Mouse (Mus musculus) limb, embryonic 11.5 days (tissue): ENCODE data around the gene Dixdc1. TPM values are rescaled to one million over a fixed set of nuclear protein-coding genes. Genes with fewer than 3 reads are reported as not detected.
A peak's percentile ranks its signal among the peaks of the same experiment; 100 is the strongest.

ENCODE experiments used
- ATAC-seq: fragments of 200-750 bp; cut with Nextera tagmentation; 2 replicates; pipeline ENCODE4 v1.8.0; 2017; ENCODE audit warnings: low read depth; ENCODE audit not compliant: insufficient number of reproducible peaks, low FRiP score, low TSS enrichment
- DNase-seq: peaks from one replicate; pipeline ENCODE4 v3.0.0-alpha.2; 2015; ENCODE audit warnings: low spot score
- H3K27ac ChIP-seq: fragments of 300-500 bp; sonication (generic); replicated peaks from 2 replicates; pipeline ENCODE4 v1.5.1; 2014; ENCODE audit warnings: low read depth, mild to moderate bottlenecking, low read length
- H3K27me3 ChIP-seq: fragments of 300-500 bp; sonication (generic); 2 replicates; pipeline ENCODE4 v1.6.1; 2014; ENCODE audit warnings: mild to moderate bottlenecking, low read length, mixed read lengths; ENCODE audit not compliant: control insufficient read depth, insufficient read depth
- H3K36me3 ChIP-seq: fragments of 300-500 bp; sonication (generic); 2 replicates; pipeline ENCODE4 v1.6.1; 2014; ENCODE audit warnings: mild to moderate bottlenecking, low read length, moderate library complexity, mixed read lengths; ENCODE audit not compliant: control insufficient read depth, insufficient read depth
- H3K4me1 ChIP-seq: fragments of 300-500 bp; sonication (generic); 2 replicates; pipeline ENCODE4 v1.6.1; 2014; ENCODE audit warnings: low read length, mixed read lengths; ENCODE audit not compliant: control insufficient read depth, insufficient read depth
- H3K4me2 ChIP-seq: fragments of 300-500 bp; sonication (generic); 2 replicates; pipeline ENCODE4 v1.6.1; 2014; ENCODE audit warnings: low read depth, mild to moderate bottlenecking, moderate library complexity; ENCODE audit not compliant: severe bottlenecking
- H3K4me3 ChIP-seq: fragments of 300-500 bp; sonication (generic); 2 replicates; pipeline ENCODE4 v1.5.1; 2014; ENCODE audit warnings: low read depth, low read length
- H3K9ac ChIP-seq: fragments of 300-500 bp; sonication (generic); 2 replicates; pipeline ENCODE4 v1.6.1; 2014; ENCODE audit warnings: mild to moderate bottlenecking, low read length
- H3K9me3 ChIP-seq: fragments of 300-500 bp; sonication (generic); 2 replicates; pipeline ENCODE4 v1.6.1; 2016; ENCODE audit warnings: low read length; ENCODE audit not compliant: control insufficient read depth
- WGBS: fragments of 180-500 bp; shearing (Covaris S2); extraction: QIAGEN DNeasy Blood & Tissue Kit; methylation state at CpG from one replicate; pipeline ENCODE4 v1.1.7; 2014; 5-methylcytosine and 5-hydroxymethylcytosine counted together
- polyA plus RNA-seq: library from polyadenylated mRNA; unstranded; fragments of >200 nt; fragmentation: Nextera tagmentation; extraction: Ambion mirVana; gene quantifications from 2 replicates; pipeline ENCODE4 v1.2.1, GENCODE M21; 2014

Dixdc1 gene
- polyA plus RNA-seq, 1 experiment from 2014 or later: 27.6 TPM

GRCm38 (mm10) chr9:50768107-50769002 is 29.0 kb upstream of the Dixdc1 start, which contains the start of gene Fdxacb1:
Gene Fdxacb1 (plus strand): TSS chr9:50768236.
- peak within 1 kb of the TSS; percentile 80 for H3K27ac ChIP-seq
- no peaks in the 10 kb centered on the region for H3K9me3 ChIP-seq
- H3K36me3 ChIP-seq: no peaks in the 10 kb centered on the region
- ATAC-seq (peak; percentile 97), DNase-seq (peak; percentile 99)
- H3K27me3 ChIP-seq: no peaks in the 10 kb centered on the region
- H3K4me2 ChIP-seq: peak within 1 kb of the TSS; percentile 83
- H3K4me3 ChIP-seq: peak within 1 kb of the TSS; percentile 60
- H3K9ac ChIP-seq: peak within 1 kb of the TSS; percentile 71
- 0 out of 2 replicates have a peak, but pooled peaks cover 2% of the 10 kb centered on the region for H3K4me1 ChIP-seq
- WGBS: 5% methylated on average over 59 of the region's 59 CpGs

DNA sequence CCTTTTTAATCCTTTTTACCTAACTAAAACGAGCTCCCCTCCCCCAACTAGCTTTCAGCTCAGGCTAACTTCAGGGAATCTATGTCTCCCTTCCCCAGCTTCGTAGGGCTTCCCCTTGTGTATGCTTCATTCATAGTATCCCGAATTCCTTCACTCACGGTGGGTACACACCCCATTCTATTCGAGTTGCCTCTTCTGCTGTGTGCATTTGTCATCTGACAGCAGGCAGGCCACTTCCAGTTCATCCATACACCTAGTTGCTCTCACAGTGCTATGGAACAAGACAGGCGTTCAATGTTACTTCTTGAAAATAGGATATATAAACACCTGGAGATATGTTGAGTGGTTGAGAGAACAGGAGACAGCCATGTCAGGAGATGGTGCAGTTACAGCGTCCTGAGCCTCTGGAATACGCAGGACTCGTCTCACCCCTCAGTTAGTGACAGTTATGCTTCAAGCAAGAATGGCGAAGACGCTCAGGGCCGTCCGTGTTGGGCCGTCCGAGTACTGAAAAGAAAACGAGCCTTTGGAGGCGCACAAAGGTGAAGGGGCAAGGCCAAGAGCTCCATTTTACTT is 28.3 kb upstream of the Dixdc1 start:
- Histone ChIP-seq H3K4me3 (peak overlapping the region; percentile 60), H3K27me3 (no peaks in the 10 kb centered on the region), H3K27ac (no peak overlapping the region), H3K9me3 (no peaks in the 10 kb centered on the region), H3K9ac (peak overlapping the region; percentile 62), H3K4me2 (peak overlapping the region; percentile 83), H3K36me3 (no peaks in the 10 kb centered on the region), H3K4me1 (0 out of 2 replicates have a peak, but pooled peaks cover 2% of the 10 kb centered on the region)
- ATAC-seq: no peak; the same call in 1 of the 2 replicates
- WGBS: 7% methylated on average over 17 of the region's 17 CpGs
- DNase-seq: no peak

GRCm38 (mm10) chr9:50763331-50763730 is 24.0 kb upstream of the Dixdc1 start:
- no peaks in the 10 kb centered on the region for H3K27me3 ChIP-seq
- no peak overlapping the region for H3K27ac ChIP-seq
- no peaks in the 10 kb centered on the region for H3K9me3 ChIP-seq
- H3K9ac ChIP-seq: no peak overlapping the region
- no peak overlapping the region for H3K4me2 ChIP-seq
- H3K4me3 ChIP-seq: no peak overlapping the region
- H3K4me1 ChIP-seq: no peaks in the 10 kb centered on the region
- 82% methylated on average over 1 of the region's 1 CpGs for WGBS
- ATAC-seq: no peak
- peak; percentile 45 for DNase-seq
- H3K36me3 ChIP-seq: no peaks in the 10 kb centered on the region

- Histone ChIP-seq H3K27ac (no peak overlapping the region), H3K4me3 (no peak overlapping the region), H3K36me3 (no peaks in the 10 kb centered on the region), H3K4me1 (no peaks in the 10 kb centered on the region), H3K9ac (no peak overlapping the region), H3K4me2 (no peak overlapping the region), H3K27me3 (no peaks in the 10 kb centered on the region), H3K9me3 (no peaks in the 10 kb centered on the region)
- WGBS: 70% methylated on average over 6 of the region's 6 CpGs
- ATAC-seq (no peak), DNase-seq (no peak)
Measured at GRCm38 (mm10) chr9:50761520-50762243, 22.4 kb upstream of the Dixdc1 start.

DNA sequence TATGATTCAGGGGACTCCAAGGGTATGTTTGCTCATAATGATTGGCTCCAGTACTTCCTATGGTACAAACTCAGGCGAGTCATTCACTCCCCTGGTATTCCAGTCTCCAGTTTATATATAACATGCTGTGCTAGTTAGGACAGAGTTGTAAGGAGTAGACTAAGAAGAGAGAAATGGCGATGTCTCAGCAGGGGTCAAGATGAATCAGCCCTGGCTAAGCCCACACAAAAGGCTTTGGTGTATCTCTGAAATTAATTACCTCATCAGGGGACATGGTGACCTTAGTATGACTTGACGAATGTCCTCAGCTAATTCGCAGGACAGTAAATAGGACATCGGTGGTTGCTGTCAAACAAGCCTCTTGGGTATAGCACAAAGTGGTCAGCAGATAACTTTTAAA is 17.4 kb upstream of the Dixdc1 start:
- DNase-seq (no peak), ATAC-seq (no peak)
- WGBS: 45% methylated on average over 5 of the region's 5 CpGs
- Histone ChIP-seq H3K9ac (no peak overlapping the region), H3K4me3 (no peak overlapping the region), H3K9me3 (no peaks in the 10 kb centered on the region), H3K27me3 (no peaks in the 10 kb centered on the region), H3K4me2 (no peak overlapping the region), H3K27ac (no peak overlapping the region), H3K4me1 (no peaks in the 10 kb centered on the region), H3K36me3 (no peaks in the 10 kb centered on the region)

GRCm38 (mm10) chr9:50753947-50754346 is 14.6 kb upstream of the Dixdc1 start:
- Histone ChIP-seq H3K27ac (no peak overlapping the region), H3K4me2 (no peak overlapping the region), H3K4me1 (no peaks in the 10 kb centered on the region), H3K4me3 (no peak overlapping the region), H3K27me3 (no peaks in the 10 kb centered on the region), H3K9ac (no peak overlapping the region), H3K9me3 (no peaks in the 10 kb centered on the region), H3K36me3 (no peaks in the 10 kb centered on the region)
- no peak for DNase-seq
- no peak for ATAC-seq
- WGBS: 78% methylated on average over 7 of the region's 7 CpGs

DNA sequence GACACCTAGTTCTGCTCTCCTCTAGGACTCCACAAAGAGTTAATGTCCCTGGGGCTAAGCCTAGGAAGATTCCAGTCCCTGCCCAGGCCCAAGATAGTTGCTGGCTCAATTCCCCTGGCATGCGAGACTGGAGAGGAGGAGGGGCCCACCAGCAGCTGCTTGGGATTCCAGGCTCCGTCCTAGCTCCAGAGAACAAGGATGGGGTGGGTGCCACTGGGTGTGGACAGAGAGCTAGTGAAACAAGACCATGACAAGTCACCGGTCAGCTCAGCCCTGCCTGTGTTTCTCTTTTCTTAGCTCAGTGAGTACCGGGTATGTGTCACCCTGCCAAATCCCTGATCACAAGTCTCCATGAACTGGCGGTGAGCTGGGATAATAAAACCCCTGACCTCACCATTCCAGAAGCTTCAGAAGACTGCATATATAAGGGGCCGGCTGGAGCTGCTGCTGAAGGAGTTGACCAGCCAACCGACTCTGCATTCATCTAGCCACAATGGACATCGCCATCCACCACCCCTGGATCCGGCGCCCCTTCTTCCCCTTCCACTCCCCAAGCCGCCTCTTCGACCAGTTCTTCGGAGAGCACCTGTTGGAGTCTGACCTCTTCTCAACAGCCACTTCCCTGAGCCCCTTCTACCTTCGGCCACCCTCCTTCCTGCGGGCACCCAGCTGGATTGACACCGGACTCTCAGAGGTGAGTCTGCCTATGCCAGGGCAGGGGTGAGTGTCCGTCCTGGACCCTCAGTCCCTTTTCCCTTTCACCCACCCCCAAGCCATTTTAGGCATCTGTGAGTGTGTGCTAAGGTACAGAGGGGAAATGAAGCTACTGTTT is 13.7 kb upstream of the Dixdc1 start:
- no peak for ATAC-seq
- H3K9ac ChIP-seq: no peak overlapping the region
- 69% methylated on average over 17 of the region's 17 CpGs for WGBS
- no peaks in the 10 kb centered on the region for H3K36me3 ChIP-seq
- no peaks in the 10 kb centered on the region for H3K9me3 ChIP-seq
- no peak overlapping the region for H3K4me2 ChIP-seq
- H3K4me3 ChIP-seq: no peak overlapping the region
- no peak for DNase-seq
- no peaks in the 10 kb centered on the region for H3K27me3 ChIP-seq
- no peaks in the 10 kb centered on the region for H3K4me1 ChIP-seq
- H3K27ac ChIP-seq: no peak overlapping the region
